Mouse (Mus musculus) C2C12 (cell line): Measurements from ENCODE around the gene Cry1. TPM values are rescaled to one million over a fixed set of nuclear protein-coding genes. Genes with fewer than 3 reads are reported as not detected.

Source experiments
- H3K27me3 ChIP-seq: one replicate; pipeline ENCODE4 v1.6.1; 2011; ENCODE audit not compliant: control insufficient read depth, insufficient read depth, insufficient read length
- H3K36me3 ChIP-seq: one replicate; pipeline ENCODE4 v1.6.1; 2011; ENCODE audit not compliant: control insufficient read depth, insufficient read depth
- H3K4me3 ChIP-seq: one replicate; pipeline ENCODE4 v1.5.1; 2011; ENCODE audit warnings: mild to moderate bottlenecking, control low read depth; ENCODE audit not compliant: poor library complexity, insufficient read depth, severe bottlenecking
- H3K79me2 ChIP-seq: one replicate; pipeline ENCODE4 v1.6.1; 2011; ENCODE audit not compliant: control insufficient read depth, insufficient read depth
- H3K79me3 ChIP-seq: one replicate; pipeline ENCODE4 v1.6.1; 2011; ENCODE audit warnings: low read depth, control low read depth
- H3ac ChIP-seq: one replicate; pipeline ENCODE3; 2011; ENCODE audit warnings: low read depth; ENCODE audit not compliant: control insufficient read depth, insufficient read length
- CEBPB ChIP-seq: IDR thresholded peaks from one replicate; pipeline ENCODE4 v1.6.1; 2011; ENCODE audit warnings: low read depth, mild to moderate bottlenecking, control low read depth, moderate library complexity
- CTCF ChIP-seq: IDR thresholded peaks from one replicate; pipeline ENCODE4 v1.5.1; 2011; ENCODE audit not compliant: control insufficient read depth, insufficient read depth, insufficient read length
- FOSL1 ChIP-seq: IDR thresholded peaks from one replicate; pipeline ENCODE4 v1.8.0; 2011; ENCODE audit warnings: mild to moderate bottlenecking, low read length; ENCODE audit not compliant: poor library complexity, insufficient read depth, severe bottlenecking
- MAX ChIP-seq: IDR thresholded peaks from one replicate; pipeline ENCODE4 v1.6.1; 2011; ENCODE audit warnings: mild to moderate bottlenecking, control low read depth
- MYOD1 ChIP-seq: IDR thresholded peaks from one replicate; pipeline ENCODE4 v1.6.1; 2011; ENCODE audit warnings: low read depth; ENCODE audit not compliant: control insufficient read depth, insufficient read length
- MYOG ChIP-seq: IDR thresholded peaks from one replicate; pipeline ENCODE4 v1.6.1; 2011; ENCODE audit not compliant: control insufficient read depth, insufficient read length; ENCODE audit errors: extremely low read depth
- USF1 ChIP-seq: IDR thresholded peaks from one replicate; pipeline ENCODE4 v1.6.1; 2011; ENCODE audit warnings: low read depth, mild to moderate bottlenecking, control low read depth, moderate library complexity
- polyA plus RNA-seq: library from polyadenylated mRNA; unstranded; fragments of >200 nt; fragmentation: generic; extraction: Trizol; gene quantifications from one replicate; pipeline ENCODE4 v1.2.1, GENCODE M21; 2012; ENCODE audit warnings: missing spikeins

The Cry1 gene
- polyA plus RNA-seq, 1 experiment: 6.5 TPM

GRCm38 (mm10) chr10:85189966-85190365 is 5.1 kb upstream of the Cry1 start:
- Histone ChIP-seq H3ac (no peak overlapping the region), H3K4me3 (no peak overlapping the region), H3K36me3 (no peaks in the 10 kb centered on the region), H3K79me3 (no peaks in the 10 kb centered on the region), H3K27me3 (no peaks in the 10 kb centered on the region), H3K79me2 (no peaks in the 10 kb centered on the region)
- no peak for TF ChIP-seq USF1
- TF ChIP-seq CEBPB: no peak
- TF ChIP-seq MYOD1: no peak
- no peak for TF ChIP-seq FOSL1

- Histone ChIP-seq H3K36me3 (no peaks in the 10 kb centered on the region), H3K27me3 (no peaks in the 10 kb centered on the region), H3K79me2 (no peaks in the 10 kb centered on the region), H3K4me3 (no peak overlapping the region), H3K79me3 (no peaks in the 10 kb centered on the region), H3ac (no peak overlapping the region)
- TF ChIP-seq CEBPB (no peak), MYOD1 (peak; percentile 13)
These were observed 1.6 kb upstream of the Cry1 start for GRCm38 (mm10) chr10:85186499-85186794.

GRCm38 (mm10) chr10:85185639-85186498 is 1.0 kb upstream of the Cry1 start:
- H3K4me3 ChIP-seq: peak overlapping the region; percentile 48
- no peaks in the 10 kb centered on the region for H3K27me3 ChIP-seq
- no peaks in the 10 kb centered on the region for H3K79me3 ChIP-seq
- H3K79me2 ChIP-seq: no peaks in the 10 kb centered on the region
- H3ac ChIP-seq: peak overlapping the region; percentile 28
- no peaks in the 10 kb centered on the region for H3K36me3 ChIP-seq
- TF ChIP-seq MAX: no peak
- no peak for TF ChIP-seq CTCF
- no peak for TF ChIP-seq USF1
- TF ChIP-seq MYOG: no peak
- no peak for TF ChIP-seq MYOD1
- TF ChIP-seq FOSL1: no peak
- no peak for TF ChIP-seq CEBPB

GRCm38 (mm10) chr10:85184201-85184963 is 482 bp downstream of the Cry1 start:
- Histone ChIP-seq H3ac (peak overlapping the region; percentile 91), H3K27me3 (no peaks in the 10 kb centered on the region), H3K4me3 (peak overlapping the region; percentile 48), H3K79me3 (no peaks in the 10 kb centered on the region), H3K36me3 (no peaks in the 10 kb centered on the region), H3K79me2 (no peaks in the 10 kb centered on the region)
- TF ChIP-seq CTCF (peak; percentile 14), MYOD1 (no peak)

GRCm38 (mm10) chr10:85183619-85184018 is 1.2 kb downstream of the Cry1 start:
- Histone ChIP-seq H3K79me2 (no peaks in the 10 kb centered on the region), H3K4me3 (peak overlapping the region; percentile 14), H3K27me3 (no peaks in the 10 kb centered on the region), H3K79me3 (no peaks in the 10 kb centered on the region), H3ac (peak overlapping the region; percentile 24), H3K36me3 (no peaks in the 10 kb centered on the region)
- no peak for TF ChIP-seq FOSL1
- peak; percentile 54 for TF ChIP-seq CEBPB

- H3K27me3 ChIP-seq: no peaks in the 10 kb centered on the region
- no peak overlapping the region for H3ac ChIP-seq
- H3K4me3 ChIP-seq: no peak overlapping the region
- TF ChIP-seq CEBPB: no peak
- TF ChIP-seq MYOD1: no peak
- TF ChIP-seq USF1: no peak
- no peak for TF ChIP-seq FOSL1
- no peak for TF ChIP-seq CTCF
- no peak for TF ChIP-seq MYOG
- no peak for TF ChIP-seq MAX
- H3K79me2 ChIP-seq: no peaks in the 10 kb centered on the region
- H3K36me3 ChIP-seq: no peaks in the 10 kb centered on the region
- no peaks in the 10 kb centered on the region for H3K79me3 ChIP-seq
These were observed 2.1 kb downstream of the Cry1 start for GRCm38 (mm10) chr10:85182766-85183165.
